Mouse (Mus musculus): ENCODE measurements around the gene Ikzf2.

DNA sequence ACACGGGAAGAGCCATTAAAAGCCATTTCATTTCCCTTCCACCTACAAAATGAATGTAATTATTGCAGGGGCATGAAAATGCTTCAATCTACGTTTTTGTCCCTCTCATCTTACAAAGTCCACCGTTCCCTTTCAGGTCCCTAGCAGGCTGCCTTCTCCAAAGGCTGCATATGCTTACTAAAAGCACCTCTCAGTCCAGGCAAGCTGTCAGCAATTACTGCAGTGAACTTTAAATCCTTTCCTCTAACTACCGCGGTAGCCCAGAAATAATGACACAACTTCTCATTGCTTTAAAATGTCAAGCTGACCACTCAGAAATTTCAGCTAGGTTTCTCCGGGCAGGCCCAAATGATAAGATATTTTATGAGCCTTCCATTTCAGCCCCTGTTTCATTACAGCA lies 95.2 kb downstream of the Ikzf2 start:
- TF ChIP-seq POLR2A (IDR thresholded peaks at IDR 0.05; ENCODE audit: insufficient read length, low read depth) (no peak), USF1 (IDR thresholded peaks at IDR 0.05; ENCODE audit: low read depth) (no peak), MAX (IDR thresholded peaks at IDR 0.05; ENCODE audit: low read depth) (no peak), SRF (IDR thresholded peaks at IDR 0.05; ENCODE audit: control insufficient read depth, insufficient read length, low read depth) (no peak), REST (IDR thresholded peaks at IDR 0.05; ENCODE audit: insufficient read depth, insufficient read length) (no peak), MYOG (IDR thresholded peaks at IDR 0.05; ENCODE audit: control insufficient read depth in 1 of 3, insufficient read depth in 1 of 3, insufficient read length in 2 of 3, low read depth in 2 of 3) (no peak), POLR2AphosphoS2 (IDR thresholded peaks at IDR 0.05; ENCODE audit: insufficient read length, low read depth) (no peak), MYOD1 (IDR thresholded peaks at IDR 0.05; ENCODE audit: control insufficient read depth in 1 of 3, insufficient read length in 2 of 3, low read depth in 2 of 3) (no peak), TCF12 (IDR thresholded peaks at IDR 0.05; ENCODE audit: insufficient read depth, poor library complexity, severe bottlenecking) (no peak), TCF3 (IDR thresholded peaks at IDR 0.05; ENCODE audit: insufficient read length, low read depth) (no peak), CEBPB (IDR thresholded peaks at IDR 0.05; ENCODE audit: insufficient read depth, poor library complexity, severe bottlenecking) (no peak), E2F4 (IDR thresholded peaks at IDR 0.05; ENCODE audit: insufficient read depth) (no peak)
